Mouse (Mus musculus) ovary, adult 10 weeks (tissue): ENCODE data around the gene Capns1. TPM values are rescaled to one million over a fixed set of nuclear protein-coding genes. Genes with fewer than 3 reads are reported as not detected.

Source experiments
- polyA plus RNA-seq: library from polyadenylated mRNA; stranded (reverse); fragments of 350-450 nt; fragmentation: Illumina TruSeq; extraction: RNeasy Lipid Tissue Mini Kit (QIAGEN cat#74804); gene quantifications from one replicate; pipeline ENCODE4 v1.2.3, GENCODE M21; 2014

Gene Capns1
- 65.4 TPM for polyA plus RNA-seq

GRCm38 (mm10) chr7:30198481-30198971 is at the start of gene Capns1:
TSS of gene Capns1 (minus strand) at chr7:30198811.

GRCm38 (mm10) chr7:30235625-30236024 is 37.0 kb upstream of the Capns1 start, which contains the start of gene Ovol3:
TSS of gene Ovol3 (minus strand) at chr7:30235725.

GRCm38 (mm10) chr7:30231669-30232454 is 33.3 kb upstream of the Capns1 start, which contains the start of the genes Polr2i and Tbcb:
TSS of gene Polr2i (plus strand) at chr7:30231948.
TSS of gene Tbcb (minus strand) at chr7:30232272.

GRCm38 (mm10) chr7:30183879-30184289 is 14.7 kb downstream of the Capns1 start, which contains the start of gene Cox7a1:
TSS of gene Cox7a1 (plus strand) at chr7:30184144.

GRCm38 (mm10) chr7:30169583-30170282 is 28.9 kb downstream of the Capns1 start, which contains the start of gene Zfp146:
TSS of gene Zfp146 (minus strand) at chr7:30169750.

Other genes starting within 250 kb of the Capns1 start
- gene Zfp74, start 244.7 kb downstream of the Capns1 start, polyA plus RNA-seq, result 25.3 TPM
- 11.6 TPM for gene Zfp568, start 214.9 kb downstream of the Capns1 start, polyA plus RNA-seq
- gene Zfp14, start 147.4 kb downstream of the Capns1 start, polyA plus RNA-seq, result 8.8 TPM
- gene Zfp82, start 125.9 kb downstream of the Capns1 start, polyA plus RNA-seq, result 5.9 TPM
- not detected for gene Gm26920, start 108.4 kb downstream of the Capns1 start, polyA plus RNA-seq
- gene Zfp566, start 108.3 kb downstream of the Capns1 start, polyA plus RNA-seq, result 6.8 TPM
- gene Zfp260, start 104.0 kb downstream of the Capns1 start, polyA plus RNA-seq, result 289 TPM
- gene Zfp382, start 76.9 kb downstream of the Capns1 start, polyA plus RNA-seq, result 8.0 TPM
- 76.2 TPM for gene Zfp146, start 29.1 kb downstream of the Capns1 start, polyA plus RNA-seq
- gene Cox7a1, start 14.7 kb downstream of the Capns1 start, polyA plus RNA-seq, result not detected
- gene Polr2i, start 33.1 kb upstream of the Capns1 start, polyA plus RNA-seq, result 1.7 TPM
- 6.8 TPM for gene Tbcb, start 33.5 kb upstream of the Capns1 start, polyA plus RNA-seq
- gene Ovol3, start 36.9 kb upstream of the Capns1 start, polyA plus RNA-seq, result not detected
- gene Thap8, start 81.3 kb upstream of the Capns1 start, polyA plus RNA-seq, result not detected
- gene Wdr62, start 81.6 kb upstream of the Capns1 start, polyA plus RNA-seq, result 0.20 TPM
- 20.6 TPM for gene Clip3, start 92.9 kb upstream of the Capns1 start, polyA plus RNA-seq
- 3.1 TPM for gene Alkbh6, start 109.9 kb upstream of the Capns1 start, polyA plus RNA-seq
- gene Syne4, start 116.0 kb upstream of the Capns1 start, polyA plus RNA-seq, result 1.7 TPM
- gene E130208F15Rik, start 122.9 kb upstream of the Capns1 start, polyA plus RNA-seq, result 0.51 TPM
- 1.3 TPM for gene Sdhaf1, start 125.1 kb upstream of the Capns1 start, polyA plus RNA-seq
- 0.40 TPM for gene Lrfn3, start 164.0 kb upstream of the Capns1 start, polyA plus RNA-seq
- gene Tyrobp, start 214.9 kb upstream of the Capns1 start, polyA plus RNA-seq, result 5.6 TPM
- gene Hcst, start 221.0 kb upstream of the Capns1 start, polyA plus RNA-seq, result not detected
- 0.23 TPM for gene Nfkbid, start 222.9 kb upstream of the Capns1 start, polyA plus RNA-seq
- gene Aplp1, start 246.7 kb upstream of the Capns1 start, polyA plus RNA-seq, result 0.63 TPM